Mouse (Mus musculus) neural tube, embryonic 13.5 days (tissue): ENCODE measurements at regions not wholly inside any gene's neighbourhood (a gene's known extent, or its start where the extent isn't known, plus 50 kb on each side); places are given as distances from the start of the nearest gene placed in this dataset.

Source experiments
- ATAC-seq: fragments of 200-750 bp; cut with Nextera tagmentation; 2 replicates; pipeline ENCODE4 v1.8.0; 2017; ENCODE audit warnings: low read depth, mild to moderate bottlenecking, moderate TSS enrichment, moderate library complexity
- H3K27ac ChIP-seq: fragments of 300-500 bp; sonication (generic); replicated peaks from 2 replicates; pipeline ENCODE4 v1.5.1; 2015; ENCODE audit warnings: moderate library complexity, mild to moderate bottlenecking, inconsistent platforms
- H3K27me3 ChIP-seq: fragments of 300-500 bp; sonication (generic); 2 replicates; pipeline ENCODE4 v1.6.1; 2015; ENCODE audit warnings: mild to moderate bottlenecking, inconsistent platforms
- H3K36me3 ChIP-seq: fragments of 300-500 bp; sonication (generic); 2 replicates; pipeline ENCODE4 v1.6.1; 2015; ENCODE audit warnings: mild to moderate bottlenecking, inconsistent platforms
- H3K4me1 ChIP-seq: fragments of 300-500 bp; sonication (generic); replicated peaks from 2 replicates; pipeline ENCODE4 v1.6.1; 2015; ENCODE audit warnings: inconsistent platforms
- H3K4me2 ChIP-seq: fragments of 300-500 bp; sonication (generic); 2 replicates; pipeline ENCODE4 v1.6.1; 2015; ENCODE audit warnings: inconsistent platforms, mild to moderate bottlenecking, moderate library complexity
- H3K4me3 ChIP-seq: fragments of 300-500 bp; sonication (generic); 2 replicates; pipeline ENCODE4 v1.5.1; 2015; ENCODE audit warnings: mild to moderate bottlenecking, inconsistent platforms
- H3K9ac ChIP-seq: fragments of 300-500 bp; sonication (generic); 2 replicates; pipeline ENCODE4 v1.6.1; 2015; ENCODE audit warnings: moderate library complexity, mild to moderate bottlenecking, inconsistent platforms
- H3K9me3 ChIP-seq: fragments of 300-500 bp; sonication (generic); 2 replicates; pipeline ENCODE4 v1.6.1; 2016; ENCODE audit warnings: inconsistent platforms
- WGBS: fragments of 180-500 bp; shearing (Covaris S2); methylation state at CpG from one replicate; pipeline ENCODE4 v1.1.7; 2015; 5-methylcytosine and 5-hydroxymethylcytosine counted together

GRCm38 (mm10) chr13:116619105-116619504 is 309.6 kb upstream of the Isl1 start:
- Histone ChIP-seq H3K27ac (no peak overlapping the region), H3K27me3 (no peaks in the 10 kb centered on the region), H3K9me3 (no peaks in the 10 kb centered on the region), H3K4me2 (no peak overlapping the region), H3K4me3 (no peak overlapping the region), H3K4me1 (no peaks in the 10 kb centered on the region), H3K36me3 (no peaks in the 10 kb centered on the region), H3K9ac (no peak overlapping the region)
- no peak for ATAC-seq
- 69% methylated on average over 5 of the region's 5 CpGs for WGBS

- WGBS = 94% methylated on average over 4 of the region's 4 CpGs
- no peak for ATAC-seq
These were observed 286.9 kb upstream of the Isl1 start for GRCm38 (mm10) chr13:116596346-116596745.

GRCm38 (mm10) chr13:116595512-116595911 is 286.0 kb upstream of the Isl1 start:
- no peak for ATAC-seq
- no peaks in the 10 kb centered on the region for H3K4me1 ChIP-seq
- H3K27ac ChIP-seq = no peak overlapping the region
- no peaks in the 10 kb centered on the region for H3K27me3 ChIP-seq
- no peaks in the 10 kb centered on the region for H3K9me3 ChIP-seq
- no peak overlapping the region for H3K4me3 ChIP-seq
- H3K4me2 ChIP-seq = no peak overlapping the region
- no peaks in the 10 kb centered on the region for H3K36me3 ChIP-seq
- no peak overlapping the region for H3K9ac ChIP-seq
- 92% methylated on average over 2 of the region's 2 CpGs for WGBS

More at GRCm38 (mm10) chr13:116596346-116596745, 286.9 kb upstream of the Isl1 start:
- no peak overlapping the region for H3K4me3 ChIP-seq
- H3K27ac ChIP-seq = no peak overlapping the region
- no peaks in the 10 kb centered on the region for H3K4me1 ChIP-seq
- no peaks in the 10 kb centered on the region for H3K9me3 ChIP-seq
- H3K4me2 ChIP-seq = no peak overlapping the region
- no peaks in the 10 kb centered on the region for H3K36me3 ChIP-seq
- H3K27me3 ChIP-seq = no peaks in the 10 kb centered on the region
- H3K9ac ChIP-seq = no peak overlapping the region

- no peak for ATAC-seq
- Histone ChIP-seq H3K4me3 (no peak overlapping the region), H3K9me3 (0 out of 2 replicates have a peak, but pooled peaks cover 4% of the 10 kb centered on the region), H3K9ac (no peak overlapping the region), H3K27ac (no peak overlapping the region), H3K4me2 (no peak overlapping the region), H3K27me3 (no peaks in the 10 kb centered on the region), H3K36me3 (no peaks in the 10 kb centered on the region), H3K4me1 (peaks cover 6% of the 10 kb centered on the region)
These were observed 266.5 kb upstream of the Isl1 start for GRCm38 (mm10) chr13:116575958-116576335.

GRCm38 (mm10) chr13:116575274-116575957 is 265.9 kb upstream of the Isl1 start:
- no peak overlapping the region for H3K9ac ChIP-seq
- no peak overlapping the region for H3K4me3 ChIP-seq
- no peak overlapping the region for H3K27ac ChIP-seq
- H3K9me3 ChIP-seq = 0 out of 2 replicates have a peak, but pooled peaks cover 4% of the 10 kb centered on the region
- H3K36me3 ChIP-seq = no peaks in the 10 kb centered on the region
- peaks cover 6% of the 10 kb centered on the region for H3K4me1 ChIP-seq
- no peak overlapping the region for H3K4me2 ChIP-seq
- H3K27me3 ChIP-seq = no peaks in the 10 kb centered on the region; the same call in 1 of the 2 replicates
- WGBS = 20% methylated on average over 11 of the region's 11 CpGs
- ATAC-seq = no peak

GRCm38 (mm10) chr13:116555053-116555452 is 245.6 kb upstream of the Isl1 start:
- no peak overlapping the region for H3K4me2 ChIP-seq
- no peak overlapping the region for H3K27ac ChIP-seq
- 31% methylated on average over 4 of the region's 4 CpGs for WGBS
- H3K27me3 ChIP-seq = no peaks in the 10 kb centered on the region
- H3K4me1 ChIP-seq = 0 out of 2 replicates have a peak, but pooled peaks cover 3% of the 10 kb centered on the region
- ATAC-seq = no peak
- H3K4me3 ChIP-seq = no peak overlapping the region
- no peaks in the 10 kb centered on the region for H3K9me3 ChIP-seq
- no peaks in the 10 kb centered on the region for H3K36me3 ChIP-seq
- no peak overlapping the region for H3K9ac ChIP-seq

GRCm38 (mm10) chr13:116535211-116535610 is 225.7 kb upstream of the Isl1 start:
- no peak for ATAC-seq
- Histone ChIP-seq H3K27ac (no peak overlapping the region), H3K4me3 (no peak overlapping the region), H3K9me3 (no peaks in the 10 kb centered on the region), H3K4me2 (no peak overlapping the region), H3K4me1 (no peaks in the 10 kb centered on the region), H3K9ac (no peak overlapping the region), H3K36me3 (no peaks in the 10 kb centered on the region), H3K27me3 (no peaks in the 10 kb centered on the region)
- WGBS = 88% methylated on average over 3 of the region's 3 CpGs

- Histone ChIP-seq H3K4me1 (no peaks in the 10 kb centered on the region), H3K4me3 (no peak overlapping the region), H3K9ac (no peak overlapping the region), H3K36me3 (no peaks in the 10 kb centered on the region), H3K27me3 (no peaks in the 10 kb centered on the region), H3K27ac (no peak overlapping the region), H3K9me3 (no peaks in the 10 kb centered on the region), H3K4me2 (no peak overlapping the region)
- ATAC-seq = no peak
- WGBS = 79% methylated on average over 3 of the region's 3 CpGs
These were observed 223.7 kb upstream of the Isl1 start for GRCm38 (mm10) chr13:116533163-116533562.

GRCm38 (mm10) chr13:116528289-116528688 is 218.8 kb upstream of the Isl1 start:
- Histone ChIP-seq H3K4me2 (no peak overlapping the region), H3K27ac (no peak overlapping the region), H3K9me3 (no peaks in the 10 kb centered on the region), H3K4me3 (no peak overlapping the region), H3K9ac (no peak overlapping the region), H3K4me1 (peaks cover 6% of the 10 kb centered on the region), H3K36me3 (no peaks in the 10 kb centered on the region), H3K27me3 (no peaks in the 10 kb centered on the region)
- 77% methylated on average over 1 of the region's 1 CpGs for WGBS
- no peak for ATAC-seq

GRCm38 (mm10) chr13:116527037-116527436 is 217.5 kb upstream of the Isl1 start:
- Histone ChIP-seq H3K27me3 (no peaks in the 10 kb centered on the region), H3K9me3 (no peaks in the 10 kb centered on the region), H3K4me2 (no peak overlapping the region), H3K4me1 (peaks cover 10% of the 10 kb centered on the region), H3K27ac (no peak overlapping the region), H3K36me3 (no peaks in the 10 kb centered on the region), H3K4me3 (no peak overlapping the region), H3K9ac (no peak overlapping the region)
- WGBS = 76% methylated on average over 7 of the region's 7 CpGs
- no peak for ATAC-seq

GRCm38 (mm10) chr13:116523713-116524303 is 214.3 kb upstream of the Isl1 start:
- no peaks in the 10 kb centered on the region for H3K9me3 ChIP-seq
- peak; percentile 65; the same call in 1 of the 2 replicates for ATAC-seq
- WGBS = 2% methylated on average over 8 of the region's 8 CpGs
- no peak overlapping the region for H3K9ac ChIP-seq
- H3K36me3 ChIP-seq = no peaks in the 10 kb centered on the region
- H3K27me3 ChIP-seq = no peaks in the 10 kb centered on the region
- peak overlapping the region; percentile 26 for H3K4me2 ChIP-seq
- H3K27ac ChIP-seq = no peak overlapping the region
- H3K4me3 ChIP-seq = no peak overlapping the region
- H3K4me1 ChIP-seq = peaks cover 10% of the 10 kb centered on the region

GRCm38 (mm10) chr13:116514640-116515311 is 205.3 kb upstream of the Isl1 start:
- H3K4me3 ChIP-seq = peak overlapping the region; percentile 17
- H3K9me3 ChIP-seq = no peaks in the 10 kb centered on the region
- H3K4me2 ChIP-seq = peak overlapping the region; percentile 46
- H3K9ac ChIP-seq = 0 out of 2 replicates have a peak overlapping the region, but pooled peaks have one; percentile 18
- peaks cover 5% of the 10 kb centered on the region for H3K27me3 ChIP-seq
- H3K27ac ChIP-seq = 0 out of 2 replicates have a peak overlapping the region, but pooled peaks have one; percentile 7
- no peaks in the 10 kb centered on the region for H3K36me3 ChIP-seq
- WGBS = 3% methylated on average over 13 of the region's 13 CpGs
- peaks cover 12% of the 10 kb centered on the region for H3K4me1 ChIP-seq
- ATAC-seq = peak; percentile 80
